Mouse (Mus musculus) bone marrow, adult 2 months (tissue): ENCODE results near the gene Arf1.
A peak's percentile ranks its signal among the peaks of the same experiment; 100 is the strongest.

Source experiments
- CTCF ChIP-seq: fragments of 200-500 bp; IDR thresholded peaks from 2 replicates; pipeline ENCODE4 v1.5.1; 2011; ENCODE audit warnings: low read length, control low read depth; ENCODE audit not compliant: control insufficient read depth, insufficient read depth
- POLR2A ChIP-seq: fragments of 200-500 bp; IDR thresholded peaks from 2 replicates; pipeline ENCODE4 v1.6.1; 2011; ENCODE audit warnings: low read depth, mild to moderate bottlenecking, control low read depth, low read length, borderline replicate concordance; ENCODE audit not compliant: control insufficient read depth

- peak; percentile 82 for TF ChIP-seq CTCF
- TF ChIP-seq POLR2A = no peak
Observed at GRCm38 (mm10) chr11:59183821-59184220, 44.2 kb downstream of the Arf1 start.
